Mouse (Mus musculus): Measurements from ENCODE around the gene Gm527.

Gene Gm527

GRCm38 (mm10) chr12:64917578-64918471, at the start of gene Gm527:
TSS of gene Gm527 (plus strand) at chr12:64917906.
- DNase-seq (ENCODE audit: low read depth, low spot score) = peak; percentile 99

GRCm38 (mm10) chr12:64871103-64871502, 46.6 kb upstream of the Gm527 start:
- DNase-seq (ENCODE audit: low read depth, low spot score) = no peak

DNA sequence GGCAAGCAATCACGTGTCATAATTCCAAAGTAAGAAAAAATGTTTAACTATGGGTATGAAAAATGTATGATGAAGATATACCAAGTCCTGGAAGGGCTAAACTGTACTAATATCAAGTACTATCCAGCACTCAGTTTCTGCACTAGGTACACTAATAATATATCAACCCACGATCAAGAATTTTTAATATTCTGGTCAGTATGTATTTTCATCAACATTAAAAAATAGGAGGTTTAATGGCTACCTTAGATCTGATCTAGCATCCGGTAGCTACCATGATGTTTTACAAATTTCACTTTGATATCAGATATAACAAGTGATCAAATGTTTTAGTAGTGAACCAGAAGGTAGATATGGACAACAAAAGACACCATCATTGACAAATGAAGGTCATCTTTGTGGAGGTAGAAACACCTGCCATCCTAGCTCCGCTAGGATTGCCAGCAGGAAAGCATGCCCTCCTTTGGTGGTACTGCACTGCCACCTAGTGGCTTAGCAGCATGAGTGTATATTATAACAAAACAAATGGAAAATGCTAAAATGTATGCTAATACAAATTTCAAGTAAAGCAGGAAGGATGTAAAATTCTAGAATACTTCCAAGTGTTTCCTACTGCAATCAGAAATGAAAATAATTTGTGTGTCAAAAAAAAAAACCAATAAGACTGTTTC, 20.5 kb upstream of the Gm527 start:
- DNase-seq (ENCODE audit: low read depth, low spot score) = peak; percentile 73

- DNase-seq (ENCODE audit: low read depth, low spot score) = no peak
These were observed 15.2 kb upstream of the Gm527 start for GRCm38 (mm10) chr12:64902506-64902905.

GRCm38 (mm10) chr12:64903186-64903585, 14.5 kb upstream of the Gm527 start:
- no peak for DNase-seq (ENCODE audit: low read depth, low spot score)

GRCm38 (mm10) chr12:64912996-64913395, 4.7 kb upstream of the Gm527 start:
- DNase-seq (ENCODE audit: low read depth, low spot score) = peak; percentile 34

DNA sequence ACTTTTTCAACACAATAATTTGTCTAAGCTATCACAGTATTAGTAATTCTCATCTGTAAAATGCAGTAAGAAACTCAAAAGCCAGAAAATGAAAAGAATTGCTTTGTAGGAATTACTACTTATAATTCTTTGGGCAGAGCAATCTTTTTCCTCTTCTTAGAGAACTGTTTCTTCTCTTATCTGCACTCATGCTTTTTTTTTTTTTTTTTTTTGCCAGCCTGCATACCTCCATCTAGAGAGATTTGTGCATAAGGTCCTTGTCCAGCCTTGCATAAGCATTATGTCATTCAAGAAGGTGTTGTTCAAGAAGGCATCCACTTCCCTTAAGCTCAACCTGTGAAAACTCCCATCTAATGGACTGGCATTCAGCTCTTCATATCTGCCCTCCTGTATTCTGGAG, 971 bp upstream of the Gm527 start:
- DNase-seq (ENCODE audit: low read depth, low spot score) = no peak

DNA sequence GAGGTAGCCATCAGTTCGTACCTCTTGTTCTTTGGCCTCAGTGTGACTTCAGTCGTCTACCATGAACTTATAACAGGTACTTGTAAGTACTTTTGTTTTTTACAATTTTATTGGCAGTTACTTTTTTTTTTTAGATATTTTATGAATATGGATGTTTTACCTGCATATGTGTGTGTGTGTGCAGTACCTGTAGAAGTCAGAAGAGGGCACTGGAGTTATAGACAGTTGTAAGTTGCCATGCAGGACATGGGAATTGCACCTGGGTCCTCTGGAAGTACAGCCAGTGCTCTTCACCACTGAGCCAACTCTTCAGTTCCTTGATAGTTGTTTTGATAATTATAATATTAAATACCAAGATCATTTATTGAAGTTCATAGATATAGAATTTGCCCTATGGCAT, 19.8 kb downstream of the Gm527 start:
- peak; percentile 59 for DNase-seq (ENCODE audit: low read depth, low spot score)

DNA sequence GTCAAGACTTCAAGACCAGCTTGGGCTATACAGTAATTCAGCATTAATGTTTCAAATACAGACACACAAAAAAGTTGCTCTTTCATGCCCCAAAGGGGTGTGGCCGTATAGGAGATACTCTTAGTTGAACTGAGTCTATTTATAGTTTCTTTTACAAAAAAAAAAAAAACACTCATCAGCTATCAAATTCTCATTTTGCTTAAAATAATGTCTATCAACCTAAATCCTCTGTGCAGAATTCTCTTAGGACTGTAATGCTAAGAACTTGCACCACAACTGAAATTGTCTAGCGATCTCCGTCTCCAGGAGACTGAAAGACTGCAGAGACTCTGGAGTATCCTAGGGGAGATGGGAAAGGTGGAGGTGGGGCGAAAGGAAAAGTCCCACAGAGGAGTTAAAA, 46.9 kb downstream of the Gm527 start:
- no peak for DNase-seq (ENCODE audit: low read depth, low spot score)

DNA sequence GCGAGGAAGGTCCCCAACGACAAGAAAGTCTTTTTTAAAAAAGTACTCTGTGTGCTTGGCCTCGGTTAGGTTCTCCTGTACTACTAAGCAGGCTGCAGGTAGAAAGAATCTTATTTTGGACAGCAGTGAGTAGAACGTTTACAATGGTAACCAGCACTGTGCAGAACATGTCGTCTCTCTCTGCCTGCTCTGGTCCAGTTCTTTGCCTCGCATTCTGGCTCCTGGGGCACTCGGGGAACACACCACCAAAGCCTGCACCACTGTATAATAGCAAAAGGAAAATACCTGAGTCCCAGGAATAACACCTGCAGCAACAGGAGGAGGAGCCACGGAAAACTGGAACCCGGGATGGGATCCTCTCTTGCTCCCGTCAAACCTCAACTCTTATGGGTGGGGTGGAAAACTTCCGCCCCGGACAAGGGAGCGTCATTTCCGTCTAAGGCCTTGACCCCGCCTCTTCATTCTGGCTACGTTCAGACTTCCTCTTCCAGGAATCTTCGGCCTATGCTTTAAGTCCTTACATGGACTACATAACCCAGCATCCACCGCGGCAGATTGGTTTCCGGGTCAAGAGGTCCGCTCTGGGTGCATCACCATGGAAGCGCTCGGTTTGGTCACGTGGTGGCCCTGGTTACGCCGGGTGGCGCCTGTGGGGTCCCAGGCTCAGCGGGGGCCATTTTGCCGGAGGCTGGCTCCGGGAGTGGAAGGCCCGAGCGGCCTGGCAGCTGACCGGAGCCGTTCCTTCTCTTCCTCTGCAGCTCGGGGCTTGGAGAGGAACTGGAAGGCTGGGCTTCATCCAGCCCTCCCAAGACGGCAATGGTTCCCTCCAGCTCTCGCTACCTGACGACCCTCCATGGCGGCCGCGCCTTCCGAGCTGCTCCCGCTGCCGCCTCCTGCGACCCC, 47.7 kb downstream of the Gm527 start, which contains the start of the genes Klhl28 and Togaram1:
TSS of gene Klhl28 (minus strand) at position 411 of the 903 bp plus-strand sequence.
TSS of gene Togaram1 (plus strand) at position 681 of the 903 bp plus-strand sequence.
- DNase-seq (ENCODE audit: low read depth, low spot score) = peak; percentile 99

- DNase-seq (ENCODE audit: low read depth, low spot score) = peak; percentile 69
These were observed 48.5 kb downstream of the Gm527 start for GRCm38 (mm10) chr12:64966101-64966631.

GRCm38 (mm10) chr12:64966652-64967435, 49.1 kb downstream of the Gm527 start:
- peak; percentile 22 for DNase-seq (ENCODE audit: low read depth, low spot score)

- peak; percentile 24 for DNase-seq (ENCODE audit: low read depth, low spot score)
These were observed 49.8 kb downstream of the Gm527 start for GRCm38 (mm10) chr12:64967470-64967869.

DNA sequence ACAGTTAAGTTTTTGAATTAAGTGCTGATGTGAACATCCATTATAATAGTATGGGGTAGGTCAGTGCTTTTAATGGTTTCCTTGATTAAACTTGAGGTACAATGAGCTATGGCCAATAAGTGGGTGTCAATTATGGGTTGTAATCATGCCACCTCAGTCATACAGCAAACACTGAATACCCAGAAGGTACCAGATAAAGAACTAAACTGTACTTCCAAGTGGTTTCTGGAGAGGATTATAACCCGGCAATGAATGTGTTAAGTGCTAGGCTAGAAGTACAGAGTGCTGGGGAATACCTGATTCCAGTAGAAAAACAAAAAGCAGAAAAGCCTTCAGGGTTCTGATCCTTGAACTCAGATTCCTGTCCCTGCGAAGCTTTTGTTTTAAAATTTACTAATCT, 50.4 kb downstream of the Gm527 start:
- no peak for DNase-seq (ENCODE audit: low read depth, low spot score)

DNA sequence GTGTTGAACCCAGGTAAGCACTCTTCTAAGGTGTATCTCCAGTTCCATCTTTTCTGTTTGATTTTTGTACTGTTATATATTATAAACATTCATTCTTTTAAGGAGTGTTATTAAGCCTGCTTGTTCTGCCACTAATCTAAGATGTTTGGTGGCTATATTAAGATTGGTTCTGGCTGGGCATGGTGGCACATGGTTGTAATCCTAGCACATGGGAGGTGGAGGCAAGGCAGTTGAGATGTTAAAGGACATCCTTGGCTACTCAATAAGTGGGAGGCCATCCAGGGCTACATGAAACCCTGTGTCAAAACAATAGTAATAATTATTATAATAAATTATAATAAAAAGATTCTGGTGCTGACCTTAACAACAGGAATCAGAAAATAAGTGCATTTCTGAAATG, 53.7 kb downstream of the Gm527 start:
- no peak for DNase-seq (ENCODE audit: low read depth, low spot score)

DNA sequence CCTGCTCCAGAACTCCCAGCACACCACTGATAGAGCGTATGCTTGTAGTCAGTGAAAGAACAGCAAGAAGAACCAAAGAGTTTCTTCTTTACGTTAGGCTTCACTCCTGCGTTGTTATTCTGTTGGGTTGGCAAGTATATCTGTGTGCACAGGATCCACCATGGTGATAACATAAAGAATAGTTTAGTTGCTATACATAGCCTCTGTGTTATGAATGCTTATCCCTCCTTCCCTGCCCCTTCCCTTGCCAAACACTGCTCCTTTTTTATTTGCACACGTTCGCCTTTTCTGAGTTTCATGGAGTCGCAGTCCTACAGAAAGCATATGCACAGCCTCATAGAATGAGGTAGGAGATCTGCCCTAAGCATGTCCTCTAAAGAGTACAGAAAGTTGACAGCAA, 54.4 kb downstream of the Gm527 start:
- DNase-seq (ENCODE audit: low read depth, low spot score) = no peak
